Mouse (Mus musculus): ENCODE results near the gene Olfr657. TPM values are rescaled to one million over a fixed set of nuclear protein-coding genes. Genes with fewer than 3 reads are reported as not detected.

Olfr657 gene
- total RNA-seq (2021): not detected in 2 replicates
- long read RNA-seq: 0 reads

DNA sequence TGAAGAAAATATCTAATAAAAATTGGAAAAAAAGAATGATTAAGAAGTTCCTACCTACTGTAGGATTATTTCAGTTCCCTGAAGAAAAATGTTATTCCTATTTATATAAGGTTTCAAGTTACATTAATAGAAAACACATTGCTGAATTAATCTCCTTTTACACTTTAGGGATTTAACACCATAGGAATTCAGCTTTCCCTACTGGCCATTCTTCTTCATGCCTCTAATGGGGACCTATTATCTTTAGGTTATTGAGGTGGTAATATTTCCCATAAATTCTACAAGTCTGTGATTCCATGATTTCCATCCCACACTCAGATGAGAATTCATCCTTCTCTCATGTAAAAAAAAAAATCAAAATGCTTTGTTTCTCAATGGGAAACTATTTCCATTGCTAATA, at the start of gene Olfr657:
Olfr657 (plus strand) TSS at position 301 of the 400 bp plus-strand sequence.
- DNase-seq: no peak

DNA sequence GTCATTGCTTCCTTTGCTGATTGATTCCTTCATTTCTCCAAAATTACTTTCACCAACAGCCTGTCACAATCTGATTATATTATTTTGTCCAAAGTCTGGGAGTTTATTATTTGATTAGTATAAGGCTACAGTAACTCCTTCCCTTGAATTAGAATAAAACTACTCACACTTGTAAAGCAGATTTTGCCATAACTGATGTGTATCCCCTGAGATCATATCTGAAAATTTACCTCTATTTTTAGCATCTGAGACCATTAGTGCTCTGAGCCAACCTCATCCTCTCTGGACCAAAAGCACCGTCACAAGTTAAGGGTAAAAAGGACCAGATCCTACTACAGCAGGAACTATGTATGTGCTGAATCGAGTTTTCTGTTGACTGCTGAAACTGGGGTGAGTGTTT, 47.6 kb upstream of the Olfr657 start, which contains the start of gene Olfr653:
Olfr653 (plus strand) TSS at position 301 of the 400 bp plus-strand sequence.
- no peak for DNase-seq

DNA sequence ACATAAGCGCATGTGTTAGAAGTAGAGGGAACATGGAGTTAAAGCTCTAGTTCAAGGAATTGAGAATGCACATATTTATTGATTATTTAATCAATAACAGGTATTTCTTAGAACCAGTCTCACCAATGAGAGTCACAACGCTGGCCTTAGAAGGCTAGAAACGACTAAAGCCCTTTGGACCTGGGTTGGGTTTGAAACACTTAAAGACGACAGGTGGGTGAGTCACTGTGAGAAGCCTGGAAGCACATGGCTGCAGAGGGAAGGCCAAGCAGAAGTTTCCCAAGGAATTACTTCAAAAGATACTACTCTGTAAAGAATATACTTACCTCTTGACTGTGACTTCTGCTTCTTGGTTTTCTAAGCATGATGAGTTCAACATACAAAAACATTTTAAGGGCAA, 43.7 kb upstream of the Olfr657 start:
- DNase-seq: no peak

DNA sequence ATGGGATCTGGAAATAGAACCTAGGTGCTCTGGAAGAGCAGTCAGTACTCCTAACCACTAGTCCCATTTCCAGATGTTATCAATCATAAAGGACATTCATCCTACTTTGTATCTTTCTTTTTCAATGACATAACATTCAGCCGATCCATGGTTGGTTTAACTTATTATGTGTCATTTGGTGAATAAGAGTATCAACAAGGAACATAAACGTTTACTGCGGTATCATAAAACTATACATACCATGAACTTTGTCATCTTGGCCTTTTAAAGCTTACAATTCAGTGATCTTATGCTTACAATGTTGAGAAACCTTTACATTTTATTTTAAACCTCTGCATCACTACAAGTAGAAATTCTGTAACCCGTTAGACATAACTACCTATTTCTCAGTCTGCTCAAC, 43.2 kb upstream of the Olfr657 start:
- DNase-seq: no peak

DNA sequence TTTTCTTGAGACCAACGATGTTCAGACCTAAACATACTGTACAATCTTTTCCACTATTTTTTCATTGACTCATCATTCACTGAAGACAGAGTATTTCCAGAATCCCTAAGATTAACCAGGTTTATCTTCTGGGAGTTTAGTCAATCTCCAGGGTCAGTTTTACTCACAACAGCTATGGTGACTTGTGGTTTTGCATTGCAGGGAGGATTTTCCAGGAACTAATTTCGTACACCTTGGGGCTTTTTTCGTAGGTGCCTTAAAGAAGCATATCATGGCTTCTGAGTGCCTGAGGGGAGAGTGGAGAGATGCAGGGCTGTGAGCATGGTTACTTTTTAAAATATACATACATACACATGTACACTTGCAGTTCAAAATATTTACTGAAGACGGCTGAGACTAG, 37.9 kb upstream of the Olfr657 start, which contains the start of gene Olfr654:
Olfr654 (plus strand) TSS at position 301 of the 400 bp plus-strand sequence.
- DNase-seq: no peak

DNA sequence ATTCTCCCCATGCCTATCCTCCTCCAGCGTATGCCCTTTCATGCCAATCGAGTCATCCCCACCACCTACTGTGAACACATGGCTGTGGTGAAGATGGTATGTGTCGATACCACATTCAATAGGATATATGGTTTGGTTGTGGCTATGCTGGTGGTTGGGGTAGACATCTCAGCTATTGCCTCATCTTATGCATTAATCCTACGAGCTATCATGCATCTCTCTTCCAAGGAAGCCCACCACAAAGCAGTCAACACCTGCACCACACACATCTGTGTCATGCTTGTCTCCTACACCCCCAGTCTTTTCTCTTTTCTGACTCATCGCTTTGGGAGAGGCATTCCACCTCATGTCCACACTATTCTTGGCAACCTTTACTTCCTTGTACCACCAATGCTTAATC, 36.3 kb upstream of the Olfr657 start:
- no peak for DNase-seq

DNA sequence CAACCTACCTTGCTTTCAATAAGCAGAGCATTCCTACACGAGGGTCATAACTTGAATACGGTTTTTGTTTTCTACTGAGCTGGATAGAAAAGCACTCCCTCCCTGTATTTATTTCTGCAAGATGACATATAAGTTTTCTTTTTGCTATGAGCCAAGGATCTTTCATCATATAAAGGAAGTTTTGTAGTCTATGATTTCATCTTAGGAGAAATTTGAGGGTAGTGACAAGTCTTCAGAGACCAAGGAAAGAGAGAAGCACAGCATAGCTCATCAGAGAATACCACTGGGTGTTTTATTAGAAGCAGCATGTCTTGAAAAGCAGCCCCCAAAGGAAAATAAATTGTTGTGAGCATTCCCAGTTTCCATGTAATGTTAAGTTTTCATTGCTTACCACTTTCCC, 22.9 kb upstream of the Olfr657 start, which contains the start of gene Olfr655:
Olfr655 (minus strand) TSS at position 101 of the 400 bp plus-strand sequence.
- DNase-seq: no peak

- DNase-seq: peak; percentile 30
These were observed 21.4 kb upstream of the Olfr657 start for GRCm38 (mm10) chr7:104603173-104603572.

GRCm38 (mm10) chr7:104604727-104605126, 19.9 kb upstream of the Olfr657 start:
- DNase-seq: no peak

DNA sequence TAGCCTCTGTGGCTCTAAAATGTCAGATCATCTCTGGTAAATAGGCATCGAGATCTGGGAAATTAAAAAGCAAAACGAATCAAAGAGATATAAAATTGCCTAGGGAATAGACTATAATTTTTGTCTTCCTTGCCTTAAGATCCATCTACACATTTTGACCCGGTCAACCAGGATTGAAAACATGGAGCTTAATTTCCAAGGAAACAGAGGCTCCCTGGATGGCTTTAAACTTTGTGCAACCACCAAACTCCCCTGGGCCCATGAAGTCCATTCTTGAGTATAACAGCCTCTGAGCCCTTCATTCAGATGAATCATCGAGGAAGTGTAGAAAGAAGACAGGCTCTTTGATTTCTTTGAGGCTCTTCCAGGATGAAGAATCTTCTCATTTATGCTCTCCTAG, 10.9 kb upstream of the Olfr657 start, which contains the start of gene Olfr656:
Olfr656 (plus strand) TSS at position 301 of the 400 bp plus-strand sequence.
- DNase-seq: no peak

DNA sequence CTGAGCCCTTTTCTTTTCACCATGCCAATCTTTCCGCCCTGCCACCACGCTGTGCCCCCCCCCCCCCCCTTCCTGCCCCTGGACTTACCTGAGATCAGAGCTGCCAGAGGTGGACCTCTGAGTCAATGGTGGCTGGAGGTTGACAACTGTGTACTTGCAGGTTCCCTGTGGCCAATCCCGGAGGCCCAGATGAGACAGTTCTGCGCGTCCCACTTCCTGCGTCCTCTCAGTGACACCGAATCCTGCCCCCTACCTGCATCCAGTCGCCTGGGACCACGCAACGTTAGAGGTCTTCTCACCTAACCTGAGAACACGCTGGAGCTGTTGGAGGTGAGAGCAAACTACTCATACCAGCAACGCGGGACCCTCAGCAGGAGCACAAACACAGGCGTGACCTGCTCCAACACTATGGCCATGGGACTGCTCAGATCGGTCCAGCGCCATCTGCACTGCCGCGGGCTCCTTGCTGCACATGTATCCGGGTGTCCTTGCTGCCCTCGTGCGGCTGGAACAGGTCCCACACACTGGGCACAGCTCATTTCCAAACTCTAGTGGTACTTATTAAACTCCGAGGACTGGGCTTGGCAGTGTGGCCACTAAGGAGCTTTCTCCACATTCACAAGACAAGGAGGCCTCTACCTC, 22.4 kb downstream of the Olfr657 start, which contains the start of gene Olfr658:
Olfr658 (minus strand) TSS at position 465 of the 642 bp plus-strand sequence.
- DNase-seq: peak; percentile 49

- DNase-seq: no peak
These were observed 41.9 kb downstream of the Olfr657 start, which contains the start of gene Olfr659 for GRCm38 (mm10) chr7:104666453-104666852. Gene Olfr659, plus strand, starts transcription at chr7:104666753.

GRCm38 (mm10) chr7:104686201-104686600, 61.6 kb downstream of the Olfr657 start, which contains the start of gene Olfr661:
Gene Olfr661, plus strand, starts transcription at chr7:104686501.
- no peak for DNase-seq

Other genes starting within 250 kb of the Olfr657 start
- gene Trim30c, start 224.0 kb upstream of the Olfr657 start, total RNA-seq (2021): not detected in 2 replicates
- gene Trim30a, start 159.6 kb upstream of the Olfr657 start, total RNA-seq (2021): 4.0 and 8.3 TPM in 2 replicates
- 7.9 and 11.3 TPM in 2 replicates for gene Trim30d, start 116.9 kb upstream of the Olfr657 start, total RNA-seq (2021)
- gene Olfr651, start 74.7 kb upstream of the Olfr657 start, total RNA-seq (2021): not detected in 2 replicates
- not detected in 2 replicates for gene Olfr652, start 63.9 kb upstream of the Olfr657 start, total RNA-seq (2021)
- gene Olfr653, start 47.5 kb upstream of the Olfr657 start, total RNA-seq (2021): not detected in 2 replicates
- not detected in 2 replicates for gene Olfr654, start 37.8 kb upstream of the Olfr657 start, total RNA-seq (2021)
- not detected in 2 replicates for gene Olfr655, start 23.0 kb upstream of the Olfr657 start, total RNA-seq (2021)
- not detected in 2 replicates for gene Olfr656, start 10.8 kb upstream of the Olfr657 start, total RNA-seq (2021)
- not detected in 2 replicates for gene Olfr658, start 22.5 kb downstream of the Olfr657 start, total RNA-seq (2021)
- not detected in 2 replicates for gene Olfr659, start 42.0 kb downstream of the Olfr657 start, total RNA-seq (2021)
- not detected in 2 replicates for gene Olfr661, start 61.7 kb downstream of the Olfr657 start, total RNA-seq (2021)
- not detected in 2 replicates for gene Usp17le, start 152.7 kb downstream of the Olfr657 start, total RNA-seq (2021)
- 0.43 TPM in 1 of 2 replicates, not detected in the other for gene Usp17lb, start 217.8 kb downstream of the Olfr657 start, total RNA-seq (2021)
- gene Usp17la, start 232.2 kb downstream of the Olfr657 start, total RNA-seq (2021): not detected in 2 replicates

Measured in adrenal gland, postnatal 25 days (tissue).